Mouse (Mus musculus): ENCODE results near the gene Cyb5d1.

The Cyb5d1 gene

DNA sequence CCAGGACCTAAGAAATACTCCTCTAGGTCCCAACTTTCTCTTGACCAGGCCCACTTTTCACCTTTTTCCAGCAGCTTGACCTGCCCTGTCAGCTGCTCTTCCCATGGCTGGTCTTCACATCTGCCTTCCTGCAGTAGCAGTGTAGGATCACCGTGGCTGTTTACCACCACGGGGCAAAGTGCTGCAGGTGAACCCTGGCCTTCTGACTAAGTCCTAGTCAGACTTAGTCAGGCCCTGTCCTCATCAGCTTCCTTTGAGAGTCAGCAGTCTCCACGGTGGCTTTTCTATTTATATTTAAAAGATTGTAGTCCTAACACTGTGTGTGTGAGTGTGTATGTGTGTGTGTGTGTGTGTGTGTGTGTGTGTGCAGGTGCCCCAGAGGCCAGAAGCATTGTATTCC is 17.7 kb downstream of the Cyb5d1 start:
- no peak for DNase-seq

DNA sequence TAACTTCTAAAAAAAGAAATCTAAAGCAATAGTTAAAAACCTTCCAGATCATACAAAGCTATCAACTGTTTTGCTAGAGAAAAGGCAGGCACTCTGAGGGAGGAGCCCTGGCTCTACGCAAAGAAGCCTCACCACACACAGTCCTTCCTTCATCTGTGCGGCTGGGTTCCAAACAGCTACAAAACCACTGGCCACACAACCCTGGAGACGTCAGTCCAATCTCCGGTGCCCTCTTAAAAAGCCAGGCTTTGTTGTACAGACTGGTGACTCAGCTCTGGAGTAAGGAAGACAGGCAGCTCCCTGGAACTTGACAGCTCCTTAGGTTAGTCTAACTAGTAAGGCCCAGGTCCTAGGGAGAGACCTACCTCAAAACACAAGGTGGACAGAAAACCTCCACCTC is 19.8 kb downstream of the Cyb5d1 start:
- DNase-seq, result no peak

DNA sequence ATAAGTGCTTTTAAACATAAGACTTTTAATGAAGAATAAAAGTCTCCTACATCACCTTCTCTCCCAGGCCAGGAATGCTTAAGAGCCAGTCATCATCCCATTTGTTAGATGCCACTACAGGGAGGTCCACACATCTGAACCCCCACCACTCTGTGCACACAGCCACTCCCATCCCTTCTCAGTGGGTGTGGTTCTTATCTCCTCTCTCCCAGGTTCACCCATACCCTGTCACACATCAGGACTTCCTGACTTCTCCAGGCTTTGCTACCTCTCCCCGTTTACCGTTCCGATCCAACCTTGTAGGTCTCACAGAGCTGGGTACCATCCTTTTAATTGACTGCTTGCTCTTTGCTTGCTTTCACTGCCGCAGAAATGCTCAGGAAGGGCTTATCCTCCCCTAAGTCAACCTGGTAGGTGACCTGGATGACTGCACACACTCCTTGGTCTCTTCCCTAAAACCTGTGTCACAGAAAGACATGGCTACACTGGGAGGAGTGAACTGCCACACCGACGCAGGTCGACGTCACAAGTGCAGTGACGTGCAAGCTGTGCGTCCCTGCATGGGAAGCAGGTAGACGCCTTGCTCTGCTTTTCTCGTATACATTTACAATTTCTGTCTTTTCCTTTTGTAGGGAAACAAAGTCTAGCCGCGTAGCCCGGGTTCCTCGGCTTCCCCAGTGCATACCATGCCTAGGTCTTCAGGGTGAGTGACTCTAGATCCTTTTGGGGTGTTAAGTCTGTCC is 22.0 kb downstream of the Cyb5d1 start:
- no peak for DNase-seq

DNA sequence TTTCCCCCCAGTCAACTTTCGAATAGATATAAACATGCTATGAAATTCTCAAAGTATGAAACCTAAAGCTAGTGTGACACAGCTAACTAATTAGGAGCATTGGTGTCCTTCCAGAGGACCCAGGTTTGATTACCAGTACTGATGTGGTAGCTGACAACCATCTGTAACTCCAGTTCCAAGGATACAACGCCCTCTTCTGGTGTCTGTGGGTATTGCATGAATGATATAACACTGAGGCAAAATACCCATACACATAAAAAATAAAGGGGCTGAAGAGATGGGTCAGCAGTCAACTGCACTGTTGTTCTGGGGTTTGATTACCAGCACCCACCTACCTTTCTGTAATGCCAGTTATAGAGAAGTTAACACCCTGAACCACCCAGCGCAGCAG is 22.7 kb downstream of the Cyb5d1 start:
- no peak for DNase-seq

DNA sequence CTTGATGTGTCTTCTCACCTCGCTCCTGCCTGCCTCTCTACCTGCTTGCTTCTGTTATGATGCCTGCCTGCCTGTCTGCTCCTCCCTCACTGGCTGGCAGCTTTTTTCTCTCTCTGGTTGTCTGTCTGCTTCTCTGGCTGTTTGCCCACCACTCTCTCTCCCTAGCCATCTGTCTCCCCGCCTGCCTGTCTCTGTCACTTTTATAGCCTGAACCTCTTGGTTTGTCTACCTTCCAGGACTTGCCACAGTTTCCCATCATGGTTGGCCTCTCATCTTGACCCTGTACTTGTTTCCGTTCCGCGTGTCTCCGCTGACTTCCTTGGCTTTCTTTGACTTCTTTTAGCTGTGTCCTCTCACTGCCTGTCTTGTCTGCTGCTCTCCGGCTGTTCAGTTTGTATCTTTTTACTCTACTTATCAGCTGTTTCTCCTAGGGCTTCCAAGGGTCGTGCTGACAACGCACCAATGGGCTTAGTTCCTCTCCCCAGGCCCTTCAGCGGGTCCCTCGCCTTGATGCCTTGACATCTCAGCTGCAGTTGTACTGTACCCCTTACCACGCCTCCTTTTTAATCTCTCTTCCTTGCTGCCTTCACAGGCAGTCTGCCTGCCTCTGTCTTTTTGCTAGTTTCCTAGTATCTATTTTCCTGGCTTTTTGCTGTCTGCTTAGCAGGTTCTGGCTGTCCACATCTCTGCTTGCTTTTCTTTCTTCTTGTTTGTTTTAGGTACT is 23.2 kb downstream of the Cyb5d1 start:
- peak; percentile 64 for DNase-seq

DNA sequence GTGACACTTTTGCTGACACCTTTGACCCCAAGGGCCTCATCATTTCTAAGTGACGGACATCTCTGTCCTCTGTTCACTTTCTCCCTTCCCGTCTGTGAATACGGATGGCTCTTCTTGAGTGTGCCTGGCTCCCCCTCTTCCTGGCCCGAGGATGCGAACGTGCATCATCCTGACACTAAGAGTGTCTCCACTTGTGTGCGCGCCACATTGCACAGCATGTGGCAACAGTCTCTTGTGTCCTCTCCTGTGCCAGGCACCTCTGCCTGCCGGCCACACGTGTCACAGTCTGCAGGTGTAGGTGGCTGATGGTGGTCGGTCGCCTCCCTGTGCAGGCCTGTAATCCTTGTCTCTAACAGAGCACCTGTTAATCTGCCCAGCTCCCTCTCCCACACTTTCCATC is 23.8 kb downstream of the Cyb5d1 start:
- DNase-seq, result no peak

DNA sequence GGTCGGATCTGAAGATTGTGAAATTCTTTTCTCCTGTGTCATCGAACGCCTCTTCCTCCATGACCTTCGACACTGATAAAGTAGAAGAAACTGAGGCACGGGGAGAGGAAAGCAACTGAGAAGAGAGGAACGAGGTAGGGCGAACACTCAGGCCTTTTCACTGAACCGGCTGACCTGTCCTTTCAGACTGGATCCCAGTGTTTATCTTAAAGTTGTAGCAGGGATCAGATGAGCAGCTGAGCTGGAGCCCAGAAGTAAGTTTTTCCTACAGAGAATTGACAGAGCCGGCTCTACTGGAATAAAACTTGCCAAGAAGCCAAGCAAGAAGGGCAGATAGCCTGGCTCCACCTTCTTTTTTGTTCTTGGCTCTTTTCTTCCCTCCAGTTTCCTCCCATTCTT is 24.6 kb downstream of the Cyb5d1 start:
- no peak for DNase-seq

DNA sequence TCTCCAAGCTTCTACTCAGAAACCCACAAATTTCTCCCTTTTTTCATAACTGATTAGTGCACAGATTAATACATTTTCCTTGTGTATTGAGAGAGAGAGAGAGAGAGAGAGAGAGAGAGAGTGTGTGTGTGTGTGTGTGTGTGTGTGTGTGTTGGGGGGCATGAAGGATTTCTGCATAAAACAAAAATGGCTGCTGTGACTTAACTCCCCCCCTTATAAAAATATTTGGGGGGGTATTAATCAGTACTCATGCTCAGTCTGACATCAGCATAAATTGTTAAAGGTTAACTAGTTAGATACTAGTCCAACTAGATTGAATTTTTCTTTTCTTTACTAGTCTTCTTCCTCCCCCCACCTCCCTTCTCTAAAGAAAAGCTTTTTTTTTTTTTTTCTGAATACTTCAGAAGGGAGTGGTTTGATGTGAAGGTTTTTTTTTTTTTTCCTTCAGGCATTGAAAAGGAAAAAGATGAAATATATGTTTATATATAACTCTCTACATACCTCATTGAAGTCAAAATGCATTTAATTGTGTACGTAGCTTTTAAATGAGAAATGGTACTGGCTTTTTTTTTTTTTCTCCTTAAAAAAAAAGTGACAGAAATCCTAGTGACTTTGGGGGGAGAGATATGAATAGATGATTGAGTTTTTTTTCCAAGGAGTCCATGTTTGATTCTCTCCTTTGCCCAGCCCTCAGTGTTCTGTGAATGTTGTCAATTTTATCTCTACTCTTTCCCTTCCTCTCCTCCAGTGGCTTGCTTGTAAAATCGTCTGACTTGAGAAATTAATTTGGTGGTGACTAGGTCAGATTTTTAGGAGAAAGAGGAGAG is 25.2 kb downstream of the Cyb5d1 start:
- no peak for DNase-seq

DNA sequence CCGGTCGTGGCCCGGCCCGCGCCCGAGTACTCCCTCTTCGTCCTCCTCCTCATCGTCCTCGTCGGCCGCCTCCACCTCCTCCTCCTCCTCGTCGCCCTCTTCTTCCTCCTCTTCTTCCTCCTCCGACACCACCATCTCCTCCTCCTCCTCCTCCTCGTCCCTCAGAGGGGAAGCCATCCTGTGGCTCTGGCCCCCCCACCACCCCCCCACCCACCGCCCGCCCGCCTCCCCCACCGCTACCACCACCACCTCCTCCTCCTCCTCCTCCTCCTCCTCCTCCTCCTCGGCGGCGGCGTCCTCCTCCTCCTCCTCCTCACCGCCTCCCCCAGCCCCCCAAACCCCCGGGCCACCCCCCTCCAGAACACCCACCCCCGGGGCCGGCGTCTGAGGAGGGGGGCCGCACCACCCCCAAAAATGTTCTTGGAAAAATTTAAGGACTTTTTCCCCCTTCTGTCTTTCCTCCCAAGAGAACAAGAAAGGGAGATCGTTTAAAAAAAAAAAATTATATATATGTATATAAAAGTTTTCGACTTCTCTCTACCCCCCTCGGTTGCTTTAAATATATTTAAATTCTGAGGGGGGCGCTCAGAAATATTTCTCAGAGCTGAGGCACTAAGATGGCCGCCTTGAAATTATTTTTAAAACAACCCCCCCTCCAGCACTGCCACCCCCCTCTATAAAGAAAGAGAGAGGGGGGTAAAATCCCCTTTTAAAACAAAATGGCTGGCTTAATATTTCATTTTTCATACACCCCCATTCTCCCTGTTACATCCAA is 26.0 kb downstream of the Cyb5d1 start, which contains the start of gene Chd3:
Gene Chd3, minus strand, starts transcription at position 192 of the 775 bp plus-strand sequence.
- DNase-seq, result no peak

DNA sequence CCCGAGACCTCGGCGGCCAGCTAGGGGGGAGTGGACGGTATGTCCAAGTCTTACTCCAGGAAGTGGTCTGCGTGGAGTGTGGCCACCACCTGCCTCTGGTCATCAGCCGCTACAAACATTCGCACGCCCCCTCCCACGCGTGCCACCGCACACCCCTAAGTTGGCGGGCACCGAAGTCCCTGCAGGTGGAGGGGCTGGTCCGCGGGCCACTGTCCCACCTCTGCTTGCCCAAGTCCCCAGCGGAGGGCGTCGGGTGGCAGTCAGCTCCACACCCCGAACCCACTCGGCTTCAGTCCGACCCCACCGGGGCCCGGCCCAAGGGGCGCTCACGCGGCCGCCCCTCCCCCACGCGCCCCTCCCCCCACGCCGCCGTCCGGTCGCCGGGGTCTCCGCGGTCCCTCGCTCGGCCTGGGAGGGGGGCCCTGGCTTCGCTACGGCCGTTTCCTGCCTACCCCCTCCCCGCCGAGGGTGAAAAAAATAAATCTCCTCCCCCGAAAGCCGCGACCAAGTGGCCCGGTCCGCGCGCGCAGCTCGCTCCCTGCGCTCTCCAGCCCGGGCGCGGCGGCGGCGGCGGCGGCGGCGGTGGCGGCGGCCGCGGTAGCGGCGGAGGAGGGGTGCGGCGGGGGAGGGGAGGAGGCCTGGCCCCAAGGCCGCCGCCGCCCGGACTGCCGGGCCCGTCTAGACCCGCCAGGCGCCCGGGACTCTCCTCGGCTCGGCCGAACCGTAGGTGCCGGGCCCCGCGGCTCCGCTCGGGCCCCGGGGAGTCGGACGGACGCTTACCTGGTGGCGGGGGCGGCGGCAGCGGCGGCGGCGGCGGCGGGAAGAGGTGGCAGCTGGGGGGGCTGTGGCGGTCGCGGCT is 26.8 kb downstream of the Cyb5d1 start:
- DNase-seq, result peak; percentile 45

DNA sequence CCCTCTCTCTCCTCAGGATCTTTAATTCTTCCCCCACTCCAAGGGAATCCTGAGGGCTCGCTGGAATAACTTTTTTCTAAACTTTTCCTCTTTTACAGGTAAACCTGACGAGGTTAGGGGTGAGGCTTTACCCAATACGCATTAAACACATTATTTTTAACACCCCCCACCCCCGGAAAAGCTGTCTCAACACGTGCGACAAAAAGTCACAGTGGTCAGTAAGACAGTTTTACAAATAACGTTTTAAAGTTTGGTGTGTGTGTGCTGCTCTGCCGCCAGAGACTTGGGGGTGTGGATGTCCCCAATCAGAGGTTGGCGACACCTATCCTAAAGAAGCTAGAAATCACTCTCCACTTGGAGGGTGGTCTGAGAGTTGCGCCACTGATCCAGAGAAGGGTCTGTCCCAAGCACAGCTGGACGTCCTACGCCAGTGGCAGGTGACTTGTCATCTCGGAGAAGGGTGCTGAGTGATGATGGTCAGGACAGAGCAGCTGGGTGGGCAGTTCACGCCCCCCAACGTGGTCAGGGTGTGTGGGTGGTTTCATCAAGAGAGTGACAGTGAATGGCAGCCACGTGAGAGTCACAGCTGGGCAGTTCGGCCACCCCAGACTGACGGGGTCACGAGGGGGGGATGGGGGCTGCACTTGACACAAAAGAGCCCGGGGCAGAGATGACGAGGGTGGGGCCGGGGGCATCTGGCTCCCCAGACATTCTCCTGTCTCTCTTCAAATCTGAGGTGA is 27.6 kb downstream of the Cyb5d1 start:
- DNase-seq, result no peak

DNA sequence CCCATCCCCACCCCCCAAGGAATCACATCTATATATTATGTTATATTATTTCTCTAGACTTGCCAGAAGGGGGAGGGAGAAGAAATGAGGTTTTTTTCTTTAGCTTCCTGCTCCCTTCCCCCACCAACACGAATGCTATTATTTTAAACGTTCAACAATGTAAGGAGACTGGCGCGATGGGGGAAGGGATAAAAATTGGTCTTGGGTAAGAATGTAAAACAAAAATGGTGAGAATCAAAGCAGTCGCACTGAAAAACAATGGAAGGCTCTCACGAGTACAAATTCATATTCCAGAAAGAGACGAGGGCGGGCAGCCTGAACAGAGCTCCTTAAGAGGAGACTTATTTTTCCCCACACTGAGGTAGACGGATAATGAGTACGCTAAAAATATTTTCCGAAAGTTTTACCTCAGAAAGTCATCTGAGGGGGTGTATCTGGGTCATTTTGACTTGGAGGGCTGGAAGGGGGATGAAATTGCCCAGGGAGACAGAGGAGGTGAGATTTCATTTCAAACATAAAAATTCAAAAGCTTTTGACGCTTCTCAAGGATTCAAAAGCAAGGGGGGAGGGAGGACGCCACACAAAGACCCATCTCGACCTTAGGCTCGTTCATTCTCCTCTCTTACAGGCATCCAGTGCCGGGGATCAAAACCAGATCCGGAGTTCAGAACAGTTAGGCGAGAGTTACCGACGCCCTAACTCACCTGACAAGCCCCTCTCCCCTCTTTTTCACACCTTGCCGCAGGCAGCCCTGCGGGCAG is 28.4 kb downstream of the Cyb5d1 start:
- DNase-seq, result no peak

DNA sequence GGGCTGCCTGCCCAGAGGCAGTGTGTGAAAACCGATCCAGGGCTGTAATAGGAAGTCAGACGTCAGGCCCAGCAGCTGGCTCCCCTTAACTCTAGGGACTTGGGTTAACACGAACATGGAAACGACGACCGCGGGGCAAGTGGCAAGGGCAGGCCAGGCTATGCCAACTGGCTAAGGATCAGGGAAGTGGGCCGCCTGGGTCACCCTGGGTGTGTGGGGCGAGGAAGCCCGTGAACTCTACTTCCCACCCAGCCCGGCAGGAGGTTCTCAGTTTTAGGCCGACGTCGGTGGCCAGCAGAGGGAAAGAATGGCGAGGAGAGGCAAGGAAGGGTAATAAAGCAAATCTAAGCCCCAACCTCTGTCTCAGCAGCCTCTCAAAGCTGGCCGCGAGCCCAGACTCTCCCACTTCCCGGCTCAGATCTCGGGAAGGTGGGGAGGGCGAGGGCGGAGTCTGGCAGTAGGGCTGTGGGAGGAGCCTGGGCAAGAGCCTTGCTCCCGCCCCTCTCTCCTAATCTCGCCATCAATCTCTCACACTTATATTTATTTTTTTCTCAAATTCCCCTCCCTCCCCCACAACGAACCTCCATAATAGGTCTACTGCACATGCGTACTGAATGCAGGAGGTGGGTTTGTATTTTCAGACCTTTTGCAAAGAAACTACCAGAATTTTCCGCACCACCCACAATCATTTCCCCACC is 29.1 kb downstream of the Cyb5d1 start:
- DNase-seq, result peak; percentile 96

DNA sequence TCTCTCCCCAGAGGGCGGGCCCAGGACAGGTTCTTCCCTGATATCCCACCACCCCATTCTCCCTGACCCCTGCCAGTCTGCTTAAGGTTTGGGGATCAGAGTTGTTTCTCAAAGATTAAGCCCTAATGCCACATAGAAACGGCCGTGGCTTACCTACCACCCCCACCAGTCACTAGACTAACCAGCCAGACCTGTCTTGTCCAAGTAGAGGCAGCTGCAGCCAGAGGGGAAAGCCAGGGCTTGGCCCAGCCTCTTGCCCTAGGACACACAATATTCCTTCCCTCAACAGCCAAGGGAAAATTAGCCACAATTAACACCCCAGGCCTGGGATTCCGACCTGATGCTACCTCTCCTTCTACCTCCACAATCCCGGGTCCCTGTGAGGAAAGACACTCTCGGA is 29.7 kb downstream of the Cyb5d1 start:
- DNase-seq, result no peak

DNA sequence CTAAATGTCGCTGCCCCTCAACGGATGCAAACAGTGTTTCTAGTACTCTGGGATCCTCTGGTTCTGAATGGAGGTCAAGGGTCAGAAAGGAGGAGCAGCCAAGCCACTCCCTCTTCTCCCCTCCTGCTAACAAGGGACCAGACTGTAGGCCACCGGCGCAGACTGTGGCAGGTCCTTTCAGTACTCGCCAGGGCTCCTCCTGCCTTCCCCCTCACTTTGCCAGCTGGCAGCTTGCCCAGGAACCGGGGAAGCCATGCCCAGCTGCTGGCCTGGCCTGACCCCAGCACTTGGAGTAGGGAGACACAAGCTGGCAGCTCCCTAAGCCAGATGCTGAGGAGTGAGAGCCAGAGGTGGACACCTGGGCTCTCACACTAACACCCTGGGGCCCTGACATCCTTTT is 30.5 kb downstream of the Cyb5d1 start:
- peak; percentile 87 for DNase-seq

DNA sequence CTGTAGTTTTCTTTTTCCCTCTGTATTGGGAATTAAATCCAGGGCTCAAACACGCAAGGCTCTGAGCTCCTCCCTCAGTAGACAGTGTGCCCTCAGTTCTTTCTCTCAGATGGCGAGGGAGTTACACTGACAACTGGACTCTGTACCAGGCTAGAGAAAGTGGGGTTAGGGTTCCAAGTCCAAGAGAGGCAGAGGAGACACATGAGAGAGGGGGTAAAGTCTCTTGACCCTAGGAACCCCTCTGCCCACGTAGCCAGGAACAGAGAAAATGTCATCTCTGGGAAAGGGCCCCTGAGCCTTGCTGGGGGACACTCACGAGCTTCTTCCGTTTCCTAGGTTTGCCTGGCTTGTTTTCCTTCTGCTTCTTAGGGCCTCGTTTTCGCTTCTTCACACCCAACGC is 31.1 kb downstream of the Cyb5d1 start:
- DNase-seq, result no peak

DNA sequence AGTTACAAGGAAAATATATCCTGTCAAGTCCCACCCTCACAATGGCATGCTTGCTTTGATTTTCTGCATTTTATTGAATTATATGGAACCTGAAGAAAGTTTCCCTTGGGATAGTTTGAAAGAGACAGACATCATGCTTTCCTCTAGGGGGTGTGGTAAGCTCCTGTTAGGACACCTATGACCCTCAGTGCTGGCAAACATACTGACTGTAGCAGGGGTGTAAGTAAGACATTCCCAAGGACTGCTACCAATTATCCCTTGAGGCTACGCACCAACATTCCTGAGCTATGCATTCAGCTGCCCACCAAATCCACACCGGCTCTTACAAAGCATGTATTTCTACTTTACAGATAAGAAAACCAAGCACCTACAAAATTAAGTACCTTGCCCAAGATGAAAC is 33.0 kb downstream of the Cyb5d1 start:
- DNase-seq, result no peak

DNA sequence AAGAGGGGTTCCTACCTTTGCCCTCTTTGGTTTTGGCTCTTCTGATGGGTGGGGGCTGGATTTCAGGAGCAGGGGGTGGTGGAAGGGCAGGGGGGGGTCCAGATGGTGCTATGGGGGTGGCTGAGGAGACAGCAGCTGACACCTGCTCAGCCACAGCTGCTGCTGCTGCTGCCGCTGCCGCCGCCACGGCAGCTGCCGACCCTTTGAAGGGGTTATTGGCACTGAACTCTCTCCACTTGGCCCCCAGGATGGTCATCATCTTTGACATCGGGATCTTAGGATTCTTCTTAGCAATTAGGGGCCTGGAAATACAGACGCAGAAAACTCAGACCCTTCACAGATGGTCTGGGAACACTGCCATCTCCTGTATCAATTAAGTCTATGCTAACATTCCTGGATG is 33.4 kb downstream of the Cyb5d1 start:
- DNase-seq, result no peak

DNA sequence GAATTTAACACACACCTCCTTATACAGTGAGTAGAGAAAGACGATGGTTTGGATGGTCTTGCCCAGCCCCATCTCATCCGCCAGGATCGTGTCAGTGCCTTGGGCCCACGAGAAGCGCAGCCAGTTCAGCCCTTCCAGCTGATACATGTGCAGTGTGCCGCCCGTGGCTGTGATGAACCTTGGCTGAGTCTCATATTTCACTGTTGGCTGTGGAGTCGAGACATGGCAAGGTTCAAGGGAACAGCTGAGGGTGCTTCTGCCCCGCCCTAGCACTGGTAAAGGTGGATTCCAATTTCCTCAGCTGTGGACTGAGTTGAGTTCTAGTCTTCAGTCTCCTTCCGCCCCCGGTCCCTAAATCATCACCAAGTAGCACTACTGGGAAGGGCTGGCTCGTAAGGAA is 37.7 kb downstream of the Cyb5d1 start:
- DNase-seq, result no peak

DNA sequence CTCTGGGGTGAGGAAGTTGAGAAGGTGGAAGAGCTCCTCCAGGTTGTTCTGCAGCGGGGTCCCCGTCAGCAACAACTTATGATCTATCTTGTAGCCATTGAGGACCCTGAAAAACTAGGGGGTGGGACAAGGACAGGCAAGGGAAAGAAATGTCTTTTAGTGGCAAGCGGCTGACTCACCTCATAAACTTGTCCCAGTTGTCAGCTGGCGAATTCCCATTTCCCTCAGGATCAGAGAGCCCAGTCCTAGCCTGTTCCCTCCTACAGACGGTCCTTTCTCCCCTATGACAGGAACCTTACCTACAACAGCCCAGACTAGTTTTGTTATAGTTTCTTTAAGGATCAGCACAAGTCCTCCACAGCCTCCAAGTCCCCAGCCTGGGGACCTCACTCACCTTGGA is 38.9 kb downstream of the Cyb5d1 start:
- no peak for DNase-seq
